Mouse (Mus musculus) cerebellum, postnatal 14 days (tissue): ENCODE data around the gene Crybg2.

ENCODE experiments used
- DNase-seq, 2 experiments: peaks; one replicate each; pipeline ENCODE4 v3.0.0; 2021; ENCODE audit warnings: mixed read lengths in 2 of 2

The Crybg2 gene

DNA sequence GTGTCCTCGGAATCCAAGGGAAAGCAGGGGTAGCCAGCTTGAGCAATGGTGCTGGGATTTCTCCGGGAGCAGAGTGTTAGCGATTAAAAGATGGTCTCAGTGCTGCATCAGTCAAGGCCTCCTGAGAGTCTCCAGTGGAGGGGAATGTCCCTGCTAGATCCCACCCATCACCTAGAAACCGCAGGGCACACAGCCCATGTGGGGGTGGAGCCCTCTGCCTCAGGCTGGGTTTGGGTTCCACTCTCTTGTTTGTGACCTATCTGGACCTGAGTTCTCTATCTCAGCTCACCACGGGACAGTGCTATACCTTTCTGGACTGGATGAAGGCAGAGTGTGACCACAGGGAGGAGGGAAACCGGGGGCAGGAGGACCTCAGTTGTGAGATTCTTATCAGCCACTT is 1.7 kb upstream of the Crybg2 start:
- no peak for DNase-seq

DNA sequence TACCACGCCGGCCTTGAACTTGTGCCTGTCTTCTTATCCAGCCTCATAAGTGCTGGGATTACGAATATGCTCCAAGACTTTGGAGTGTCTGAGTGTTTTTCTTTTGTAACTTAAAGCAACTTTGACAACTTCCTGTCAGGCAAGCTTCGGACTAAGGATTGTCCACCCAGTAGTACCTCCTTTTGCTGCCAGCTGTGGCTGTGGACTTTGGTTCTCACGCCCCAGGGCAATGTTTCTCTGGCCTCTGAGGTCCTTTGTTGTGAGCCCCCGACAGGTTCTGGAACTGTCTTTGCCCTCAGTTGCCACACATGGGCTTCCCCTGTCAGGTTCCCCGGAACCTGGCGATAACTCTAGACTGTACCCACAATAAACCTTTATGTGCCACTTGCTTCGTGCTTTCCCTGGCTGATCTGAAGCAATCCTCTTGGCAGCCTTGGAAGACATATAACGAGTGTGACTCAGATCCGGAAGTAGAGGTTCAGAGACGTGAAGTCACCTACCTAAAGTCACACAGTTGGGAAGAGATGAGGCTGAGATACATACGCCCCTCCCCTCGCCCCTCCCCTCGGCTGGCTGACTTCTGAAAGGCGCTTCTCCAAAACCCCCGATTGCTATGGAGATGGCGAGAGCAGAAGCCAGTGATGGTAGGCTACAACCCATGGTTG is 683 bp downstream of the Crybg2 start:
- DNase-seq, result no peak

DNA sequence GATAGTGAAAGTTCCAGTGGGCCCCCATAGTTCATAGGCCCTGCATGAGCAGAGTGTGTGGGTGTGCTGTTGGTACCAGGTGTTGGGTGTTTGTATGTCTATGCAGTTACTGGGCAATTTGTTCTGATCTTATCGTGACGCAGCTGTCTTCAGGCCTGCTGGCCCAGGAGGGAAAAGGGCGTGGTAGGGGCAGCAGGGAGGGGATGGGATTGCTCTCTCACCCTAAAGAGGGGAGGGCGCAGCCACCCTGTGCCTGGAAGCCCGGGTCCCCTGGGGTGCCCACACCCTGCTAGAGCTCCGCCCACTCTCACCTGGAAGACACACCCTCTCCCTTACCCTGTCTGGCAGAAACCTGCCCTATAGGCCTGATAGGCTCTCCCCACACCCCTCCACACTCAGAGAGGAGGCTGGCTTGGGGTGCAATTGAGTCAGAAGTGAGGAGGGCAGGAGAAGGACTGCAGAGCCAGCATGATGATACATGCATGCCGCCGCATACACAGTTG is 1.4 kb downstream of the Crybg2 start:
- DNase-seq, result no peak

DNA sequence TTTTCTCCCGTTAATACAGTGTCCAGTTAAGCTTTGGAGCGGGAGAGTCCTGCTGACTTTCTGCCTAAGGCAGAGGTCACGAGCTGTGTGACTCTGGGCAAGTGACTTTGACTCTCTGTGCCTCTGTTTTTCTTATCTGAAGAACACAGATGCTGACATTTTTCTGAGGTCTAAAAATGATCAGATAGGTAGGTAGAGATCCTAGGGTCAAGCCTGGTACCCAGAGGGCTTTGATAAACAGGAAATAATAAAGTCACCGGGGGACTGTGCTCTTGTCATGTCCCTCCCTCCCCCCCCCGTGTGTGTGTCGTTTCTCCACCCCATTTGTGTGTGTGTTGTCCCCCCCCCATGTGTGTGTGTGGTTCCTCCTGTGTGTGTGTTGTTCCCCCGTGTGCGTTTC is 1.9 kb downstream of the Crybg2 start:
- DNase-seq, result no peak

DNA sequence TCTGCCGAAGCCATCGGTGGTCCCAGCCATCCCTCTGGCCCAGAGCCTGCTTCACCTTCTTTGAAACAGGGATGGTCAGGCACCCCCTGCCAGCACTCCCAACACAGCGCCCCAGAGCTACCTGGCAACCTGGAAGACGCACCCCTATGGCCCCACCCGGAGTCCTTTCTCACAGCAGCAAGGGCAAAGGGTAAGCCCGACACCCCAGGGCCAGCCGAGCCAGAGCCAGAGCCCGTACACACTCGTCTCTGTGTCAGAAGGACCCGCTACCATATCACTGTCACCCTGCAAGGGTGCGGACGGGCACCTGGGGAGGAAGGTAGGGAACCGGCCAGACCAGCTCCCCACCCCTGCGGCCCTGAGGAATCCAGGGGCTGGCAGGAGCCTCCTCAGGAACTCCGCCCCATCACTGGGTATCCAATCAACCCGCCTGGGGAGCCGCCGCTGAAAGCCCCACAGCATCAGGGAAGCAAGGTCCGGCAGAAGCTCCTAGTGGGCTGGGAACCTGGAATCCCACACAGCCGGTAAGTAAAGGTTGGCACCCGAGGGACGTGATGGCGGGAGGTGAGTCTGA is 4.9 kb downstream of the Crybg2 start:
- no peak for DNase-seq

DNA sequence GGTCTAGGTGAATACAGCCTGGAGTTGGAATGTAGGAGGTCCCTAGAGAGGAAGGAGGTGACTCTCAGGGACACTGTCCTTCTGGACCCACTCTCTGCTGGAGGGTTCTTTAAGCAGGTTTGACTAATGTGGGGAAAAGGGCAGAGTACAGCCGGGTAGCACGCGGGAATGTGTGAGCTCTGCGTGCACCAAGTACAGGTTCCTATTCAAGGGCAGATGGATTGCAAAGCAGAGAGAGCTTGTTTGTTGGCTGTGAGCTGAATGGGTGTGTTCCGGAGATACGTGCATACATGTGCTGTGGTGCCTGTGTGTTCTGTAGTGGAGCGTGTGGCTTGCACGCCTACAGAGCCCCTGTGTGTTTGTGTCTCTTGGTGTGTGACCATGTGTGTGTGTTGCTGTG is 6.8 kb downstream of the Crybg2 start:
- no peak for DNase-seq

DNA sequence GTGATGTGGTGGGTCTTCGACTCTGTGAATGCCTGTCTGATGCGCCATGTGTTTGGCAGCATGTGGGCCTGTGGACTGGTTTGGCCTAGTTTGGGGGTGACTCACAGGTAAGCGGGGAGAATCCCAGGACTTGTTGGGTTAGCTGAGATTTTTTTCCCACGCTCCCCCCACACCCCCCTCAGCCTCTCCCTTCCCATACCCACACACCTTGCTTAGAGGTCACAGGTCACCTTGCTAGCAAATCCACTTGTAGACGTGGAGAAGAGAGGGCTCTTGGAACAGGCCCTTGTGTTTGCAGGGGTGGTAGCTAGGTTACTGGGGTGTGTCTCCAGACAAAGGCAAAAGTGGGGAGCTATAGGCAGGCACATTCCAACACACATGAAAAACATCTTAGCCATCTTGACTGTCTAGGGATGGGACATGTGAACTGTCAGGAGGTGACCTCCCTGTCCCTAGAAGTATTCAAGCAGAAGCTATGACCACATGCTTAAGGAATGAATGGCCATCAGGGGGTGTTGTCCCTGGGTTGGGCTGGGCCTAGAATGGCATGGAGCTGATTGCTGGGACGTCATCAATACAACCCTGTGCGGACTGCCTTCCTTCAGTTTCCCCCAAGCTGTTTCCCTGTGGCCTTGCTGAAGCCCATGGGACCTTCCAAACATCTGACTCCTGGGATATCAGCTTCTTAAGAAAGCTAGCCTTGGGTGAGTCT is 7.4 kb downstream of the Crybg2 start:
- no peak for DNase-seq

DNA sequence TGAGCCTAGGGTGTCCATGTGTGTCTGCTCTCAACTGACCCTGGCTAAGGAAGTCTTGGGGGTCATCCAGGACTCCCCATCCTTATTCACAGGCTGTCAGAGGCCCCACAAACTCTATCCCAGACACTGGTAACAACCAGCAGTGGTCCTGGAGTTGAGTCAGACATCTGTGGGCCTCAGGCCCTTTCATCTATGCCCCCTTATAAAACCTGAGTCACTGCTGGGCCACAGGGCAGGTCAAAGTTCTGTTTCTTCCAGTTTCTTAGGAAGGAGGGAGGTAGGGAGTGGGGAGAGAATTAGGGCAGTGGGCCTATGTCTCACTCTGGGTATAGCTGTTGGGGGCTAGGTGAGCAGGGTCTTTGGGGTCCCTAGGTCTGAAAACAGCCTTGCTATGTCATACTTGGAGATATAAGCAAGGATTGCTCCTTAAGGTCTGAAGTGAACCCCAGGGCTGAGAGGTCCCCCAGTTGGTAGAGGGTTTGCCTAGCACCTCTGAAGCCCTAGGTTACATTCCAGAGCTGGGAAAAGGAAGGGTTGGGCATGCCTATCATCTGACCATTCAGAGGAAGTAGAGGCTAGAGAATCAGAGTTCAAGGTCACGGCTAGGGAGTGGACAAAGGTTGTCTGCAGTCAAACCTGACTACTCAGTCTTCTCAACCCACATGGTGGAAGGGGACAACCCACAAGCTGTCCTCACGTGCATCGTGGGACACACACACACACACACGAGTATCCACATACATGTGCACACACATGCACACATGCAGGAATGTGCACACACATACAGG is 8.4 kb downstream of the Crybg2 start:
- no peak for DNase-seq

DNA sequence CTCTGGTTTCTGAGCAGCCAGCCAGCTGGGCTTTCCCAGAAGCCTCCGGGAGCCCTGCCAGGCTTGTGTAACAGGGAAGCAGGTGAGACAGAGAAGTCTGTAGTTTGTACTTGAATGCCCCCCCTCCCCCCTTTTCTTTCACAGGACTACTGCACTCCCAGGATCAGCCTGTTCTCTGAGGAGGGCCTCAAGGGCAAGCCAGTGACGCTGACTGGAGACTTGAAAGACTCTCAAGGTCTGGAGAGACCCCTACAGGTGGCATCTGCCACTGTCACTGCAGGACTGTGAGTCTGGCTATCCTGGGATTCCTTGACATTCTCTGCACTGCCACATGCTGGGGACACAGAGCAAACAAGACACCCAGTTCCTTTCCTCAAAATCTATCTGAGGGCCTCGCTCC is 18.1 kb downstream of the Crybg2 start:
- DNase-seq, result peak; percentile 41 to 64

DNA sequence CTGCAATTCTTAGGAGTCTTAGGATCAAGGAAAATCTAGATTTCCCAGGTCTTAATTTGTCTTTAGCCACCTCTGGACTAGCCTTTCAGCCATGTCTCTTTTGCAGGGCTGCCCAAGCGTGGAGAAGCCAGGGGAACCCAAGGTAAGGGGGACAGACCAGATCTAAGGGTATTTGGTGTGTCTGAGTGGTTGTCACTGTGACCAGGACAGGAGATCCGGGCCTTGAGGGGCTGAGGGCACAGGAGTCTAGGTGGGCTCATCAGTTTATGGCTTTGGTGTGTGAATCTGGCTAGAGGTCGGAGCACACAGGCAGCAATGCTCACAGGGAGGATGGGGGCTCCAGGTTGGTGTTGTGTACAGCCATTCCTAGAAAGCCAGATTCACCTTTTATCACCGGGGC is 20.1 kb downstream of the Crybg2 start:
- DNase-seq, result no peak

DNA sequence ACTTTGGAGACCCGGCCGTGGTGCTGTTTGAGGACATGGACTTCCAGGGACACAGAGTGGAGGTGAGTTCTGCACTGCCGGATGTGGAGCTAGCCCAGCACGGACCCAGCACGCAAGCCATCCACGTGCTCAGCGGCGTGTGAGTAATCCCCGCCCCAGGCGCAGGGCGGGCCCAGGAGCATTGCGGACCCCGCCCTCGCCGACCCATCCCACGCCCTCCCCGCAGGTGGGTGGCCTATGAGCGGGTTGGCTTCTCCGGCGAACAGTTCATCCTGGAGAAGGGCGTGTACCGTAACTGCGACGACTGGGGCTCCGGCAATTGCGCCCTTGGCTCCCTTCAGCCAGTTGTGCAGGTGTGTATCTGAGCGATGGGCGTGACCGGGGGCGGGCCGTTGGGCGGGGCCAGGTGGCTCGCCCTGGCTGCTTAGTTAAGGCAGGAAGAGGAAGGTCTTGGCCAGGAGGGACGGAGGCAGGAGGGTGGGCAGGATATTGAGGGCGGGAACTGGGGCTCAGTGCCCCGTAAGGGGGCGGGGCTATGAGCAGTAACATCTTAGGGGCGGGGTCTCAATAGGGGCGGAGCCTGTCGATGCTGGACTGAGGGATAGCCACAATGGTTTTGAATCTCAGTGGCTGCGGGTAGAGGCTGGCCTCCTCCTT is 21.2 kb downstream of the Crybg2 start:
- peak; percentile 45 for DNase-seq

DNA sequence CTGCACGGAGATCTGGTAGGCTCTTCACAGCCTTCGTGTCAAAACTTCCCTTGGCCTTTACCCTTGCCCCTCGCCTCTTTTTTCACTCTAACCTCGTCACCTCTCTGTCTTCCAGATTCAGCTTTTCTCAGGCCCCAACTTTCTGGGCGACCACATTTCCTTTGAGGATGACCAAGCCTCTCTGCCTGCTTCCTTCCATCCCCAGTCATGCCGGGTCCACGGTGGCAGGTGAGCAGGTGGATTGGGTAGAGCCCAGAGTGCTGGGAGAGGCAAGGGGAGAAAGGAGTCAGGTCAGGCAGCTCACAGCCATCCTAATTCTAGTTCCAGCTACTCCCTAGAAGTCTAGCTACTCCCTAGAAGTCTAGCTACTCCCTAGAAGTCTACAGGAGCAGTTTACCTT is 21.8 kb downstream of the Crybg2 start:
- DNase-seq, result no peak

DNA sequence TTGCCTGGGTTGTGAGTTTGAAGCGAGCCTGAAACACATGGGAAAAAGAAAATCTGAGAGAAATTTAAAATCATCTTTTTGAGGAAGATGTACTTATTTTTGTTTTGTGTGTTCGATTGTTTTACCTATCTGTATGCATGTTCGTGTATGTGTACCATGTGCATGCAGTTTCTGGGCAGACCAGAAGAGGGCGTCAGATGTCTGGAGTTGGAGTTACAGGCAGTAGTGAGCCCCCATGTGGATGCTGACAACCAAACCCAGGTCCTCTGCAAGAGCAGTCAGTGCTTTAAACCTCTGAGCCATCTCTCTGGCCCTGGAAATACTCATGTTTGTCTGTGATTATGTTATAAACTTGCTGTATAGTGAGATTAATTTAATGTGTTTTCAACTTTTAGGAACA is 24.4 kb downstream of the Crybg2 start:
- no peak for DNase-seq

DNA sequence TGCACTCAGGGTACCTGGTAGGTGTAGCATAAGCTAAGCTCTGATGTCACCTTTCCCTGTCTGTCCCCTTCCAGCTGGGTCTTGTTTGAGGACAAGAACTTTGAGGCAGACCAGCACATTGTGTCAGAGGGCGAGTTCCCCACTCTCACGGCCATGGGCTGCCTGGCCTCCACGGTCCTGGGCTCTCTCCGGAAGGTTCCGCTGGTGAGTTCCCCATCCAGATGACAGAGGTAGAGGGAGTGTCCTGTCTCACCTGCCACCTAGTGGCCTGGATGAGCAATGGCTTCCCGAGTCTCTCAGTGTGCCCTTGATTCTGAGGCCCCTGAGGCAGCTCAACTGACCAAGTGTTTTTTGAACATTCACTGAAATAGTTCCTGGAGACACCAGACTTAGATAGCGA is 26.8 kb downstream of the Crybg2 start:
- DNase-seq, result peak; percentile 65 to 68

DNA sequence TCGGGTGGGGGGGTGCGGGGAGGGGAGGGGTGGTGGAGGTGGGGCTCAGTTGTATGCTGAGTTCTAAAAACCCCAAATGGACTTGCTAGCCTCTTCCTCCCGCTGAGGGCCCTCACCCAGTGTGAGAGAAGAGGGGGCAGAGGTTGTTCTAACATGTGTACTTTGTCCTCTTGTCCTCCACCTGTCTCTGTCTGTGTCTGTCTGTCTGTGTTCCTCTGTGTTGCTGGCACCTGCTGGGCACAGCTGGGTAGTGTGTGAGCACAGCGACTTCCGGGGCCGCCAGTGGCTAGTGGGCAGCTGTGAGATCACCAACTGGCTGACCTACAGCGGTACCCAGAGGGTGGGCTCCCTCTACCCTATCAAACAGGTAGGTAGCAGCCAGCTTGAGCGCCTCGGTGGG is 28.4 kb downstream of the Crybg2 start:
- no peak for DNase-seq

DNA sequence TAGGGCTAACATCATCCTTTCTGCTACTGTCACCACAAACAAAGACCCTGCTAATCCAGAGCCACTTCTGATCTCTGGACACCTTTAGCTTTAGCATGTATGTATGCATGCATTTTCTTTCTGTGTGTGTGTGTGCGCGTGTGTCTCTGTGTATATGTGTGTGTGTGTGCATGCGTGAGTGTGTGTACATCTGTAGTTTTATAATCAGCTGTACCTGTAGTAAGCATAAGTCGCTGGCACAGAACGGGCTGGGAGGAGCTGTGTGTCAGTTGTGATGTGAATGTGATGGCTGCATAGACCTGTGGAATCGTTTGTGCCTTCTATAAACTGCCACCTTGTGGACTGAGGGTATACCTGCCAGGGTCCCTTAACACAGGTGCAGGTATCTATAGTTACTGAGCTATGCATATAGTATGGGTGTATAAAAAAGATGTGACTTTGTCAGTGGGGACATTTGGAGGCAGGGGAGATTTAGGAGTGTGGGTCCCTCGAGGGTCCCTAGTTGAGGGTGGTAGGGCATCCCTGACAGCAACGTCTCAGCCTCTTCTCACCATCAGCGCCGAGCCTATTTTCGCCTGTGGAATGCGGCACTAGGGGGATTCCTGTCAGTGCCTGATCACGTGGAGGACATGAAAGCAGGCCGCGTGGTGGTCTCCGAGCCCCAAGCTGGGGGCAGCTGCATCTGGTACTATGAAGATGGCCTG is 30.1 kb downstream of the Crybg2 start:
- no peak for DNase-seq

DNA sequence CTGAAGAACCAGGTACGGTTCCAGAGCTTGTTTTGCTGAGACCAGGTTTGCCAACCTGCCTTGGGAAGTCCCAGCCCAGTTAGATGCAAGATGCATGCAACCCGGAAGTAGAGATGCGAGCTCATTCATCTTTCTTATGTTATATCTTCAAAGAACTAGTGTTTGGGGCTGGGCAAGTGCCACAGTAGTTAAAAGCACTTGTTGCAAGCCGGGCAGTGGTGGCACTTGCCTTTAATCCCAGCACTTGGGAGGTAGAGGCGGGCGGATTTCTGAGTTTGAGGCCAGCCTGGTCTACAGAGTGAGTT is 30.6 kb downstream of the Crybg2 start:
- DNase-seq, result no peak

DNA sequence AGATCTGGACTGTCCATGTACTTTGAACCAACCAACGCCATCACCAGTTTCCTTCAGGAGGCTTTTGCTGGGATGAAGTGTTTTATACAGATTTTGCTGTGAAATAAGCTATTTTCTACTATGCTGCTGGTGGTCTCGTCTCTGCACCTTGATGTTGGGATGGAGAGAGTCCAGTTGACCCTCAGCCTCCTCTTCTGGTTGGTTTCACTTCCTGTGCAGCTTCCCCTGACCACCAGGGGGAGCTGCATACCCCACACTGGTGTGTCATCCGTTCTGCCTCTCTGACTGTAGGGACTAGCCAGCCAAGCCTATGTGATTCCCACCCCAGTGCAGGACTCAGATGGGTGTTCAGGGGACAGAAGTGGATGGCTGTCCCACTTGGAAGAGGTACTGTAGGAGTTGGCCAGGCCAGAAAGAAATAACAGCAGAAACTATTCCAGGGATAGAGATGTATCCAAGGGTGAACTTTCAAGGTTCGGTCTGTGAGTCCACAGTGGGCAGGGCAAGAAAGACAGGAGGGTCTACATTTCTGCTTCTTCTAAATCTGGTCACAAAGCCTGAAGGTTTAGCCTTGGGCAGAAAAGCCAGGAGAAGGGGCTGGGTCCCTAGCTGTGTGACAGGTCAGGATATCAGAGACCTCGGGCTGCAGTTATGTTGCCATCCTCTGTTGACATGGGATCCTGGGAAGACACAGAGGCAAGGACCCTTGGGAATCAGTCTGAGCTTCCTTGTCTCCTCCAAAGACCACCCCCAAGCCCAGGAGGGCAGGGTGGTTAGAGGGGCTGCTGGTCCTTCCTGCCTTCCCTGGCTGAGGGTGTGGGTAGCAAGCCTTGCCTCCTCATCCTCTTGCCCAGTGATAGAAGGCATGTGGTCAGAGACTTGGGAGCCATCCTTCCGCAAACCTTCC is 32.0 kb downstream of the Crybg2 start:
- DNase-seq, result peak; percentile 27 to 52

DNA sequence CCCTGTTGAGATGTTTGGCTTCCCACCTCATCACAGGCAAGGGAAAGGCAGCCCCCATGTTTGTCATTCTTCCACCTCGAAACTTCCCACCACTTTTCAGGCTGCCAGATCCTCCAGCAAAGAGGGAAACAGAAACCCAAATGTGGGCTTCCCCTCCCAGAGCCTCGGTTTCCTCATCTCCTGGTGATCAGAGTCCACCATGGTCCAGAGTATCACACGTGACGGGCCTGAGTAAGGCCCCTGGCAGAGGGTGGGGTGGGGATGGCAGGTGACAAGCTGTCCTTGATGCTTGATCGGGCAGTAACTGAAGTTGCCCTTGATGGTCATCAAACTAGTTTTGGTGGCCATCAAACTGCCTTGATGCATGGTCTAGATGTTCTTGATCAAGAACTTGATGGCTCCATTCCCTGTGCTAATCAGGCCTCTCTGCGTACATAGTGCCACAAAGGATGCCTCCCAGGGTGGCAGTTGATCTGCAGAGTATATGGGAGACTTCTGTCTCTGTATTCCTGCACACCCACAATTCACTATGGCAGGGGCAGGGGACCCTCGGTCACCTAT is 33.5 kb downstream of the Crybg2 start:
- DNase-seq, result no peak

DNA sequence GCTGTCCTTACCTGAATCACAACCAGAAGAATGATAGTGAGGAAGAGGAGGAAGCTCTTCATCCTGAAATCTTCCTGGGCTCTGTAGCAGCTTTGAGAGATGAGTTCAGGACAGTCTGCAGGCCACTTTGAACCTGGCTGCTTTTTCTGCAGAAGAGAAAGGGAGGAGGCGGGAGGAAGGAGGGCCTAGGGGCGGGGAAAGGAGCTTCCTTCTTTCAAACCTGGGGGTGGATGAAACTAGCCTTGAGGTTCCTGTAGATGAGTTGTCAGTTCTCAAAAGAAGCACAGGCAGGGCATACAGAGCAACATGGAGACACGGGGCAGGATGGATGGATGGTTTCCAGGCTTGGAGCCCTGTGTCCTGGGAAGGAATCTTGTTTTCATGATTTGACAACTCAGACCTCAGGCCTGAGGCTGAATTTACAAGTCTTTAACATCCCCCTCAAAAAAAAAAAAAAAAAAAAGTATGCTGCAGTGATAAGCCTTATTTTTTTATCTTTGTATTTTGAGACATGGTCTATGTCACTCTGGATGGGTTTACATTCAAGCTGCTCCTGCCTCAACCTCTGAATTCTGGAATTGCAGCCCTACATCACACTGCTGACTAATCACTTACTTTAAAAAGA is 34.4 kb downstream of the Crybg2 start, which contains the start of gene Cd52:
Gene Cd52, minus strand, starts transcription at position 160 of the 625 bp plus-strand sequence.
- no peak for DNase-seq
